Mouse (Mus musculus) hindbrain, embryonic 13.5 days (tissue): ENCODE results near the gene Fitm2. TPM values are rescaled to one million over a fixed set of nuclear protein-coding genes. Genes with fewer than 3 reads are reported as not detected.
"Not testable (repeated sequence)": the region's sequence is repeated elsewhere in the genome, so short reads cannot be mapped to it uniquely, and the experiment has no call there.

Experiments
- ATAC-seq: fragments of 200-750 bp; cut with Nextera tagmentation; 2 replicates; pipeline ENCODE4 v1.8.0; 2017; ENCODE audit warnings: moderate TSS enrichment; ENCODE audit not compliant: low FRiP score
- H3K27ac ChIP-seq: fragments of 300-500 bp; sonication (generic); 2 replicates; pipeline ENCODE4 v1.5.1; 2015; ENCODE audit warnings: inconsistent platforms, mild to moderate bottlenecking, moderate library complexity
- H3K27me3 ChIP-seq: fragments of 300-500 bp; sonication (generic); 2 replicates; pipeline ENCODE4 v1.6.1; 2015; ENCODE audit warnings: mild to moderate bottlenecking, inconsistent platforms
- H3K36me3 ChIP-seq: fragments of 300-500 bp; sonication (generic); 2 replicates; pipeline ENCODE4 v1.6.1; 2015; ENCODE audit warnings: mild to moderate bottlenecking, inconsistent platforms
- H3K4me1 ChIP-seq: fragments of 300-500 bp; sonication (generic); replicated peaks from 2 replicates; pipeline ENCODE4 v1.6.1; 2015; ENCODE audit warnings: inconsistent platforms
- H3K4me2 ChIP-seq: fragments of 300-500 bp; sonication (generic); 2 replicates; pipeline ENCODE4 v1.6.1; 2015; ENCODE audit warnings: inconsistent platforms, mild to moderate bottlenecking, moderate library complexity
- H3K4me3 ChIP-seq: fragments of 300-500 bp; sonication (generic); 2 replicates; pipeline ENCODE4 v1.5.1; 2015; ENCODE audit warnings: mild to moderate bottlenecking, inconsistent platforms
- H3K9ac ChIP-seq: fragments of 300-500 bp; sonication (generic); 2 replicates; pipeline ENCODE4 v1.6.1; 2015; ENCODE audit warnings: mild to moderate bottlenecking, inconsistent platforms
- H3K9me3 ChIP-seq: fragments of 300-500 bp; sonication (generic); 2 replicates; pipeline ENCODE4 v1.6.1; 2016; ENCODE audit warnings: inconsistent platforms
- WGBS: fragments of 180-500 bp; shearing (Covaris S2); methylation state at CpG from one replicate; pipeline ENCODE4 v1.1.7; 2015; 5-methylcytosine and 5-hydroxymethylcytosine counted together
- polyA plus RNA-seq: library from polyadenylated mRNA; unstranded; fragments of >200 nt; fragmentation: Nextera tagmentation; extraction: Ambion mirVana; gene quantifications from 2 replicates; pipeline ENCODE4 v1.2.1, GENCODE M21; 2015

Gene Fitm2
- polyA plus RNA-seq, 1 experiment from 2014 or later: 14.1 TPM

GRCm38 (mm10) chr2:163462386-163462785 lies 10.0 kb downstream of the Fitm2 start:
- Histone ChIP-seq H3K27me3 (0 out of 2 replicates have a peak, but pooled peaks cover 9% of the 10 kb centered on the region), H3K9me3 (no peaks in the 10 kb centered on the region), H3K4me1 (peaks cover 14% of the 10 kb centered on the region), H3K36me3 (peaks cover 20% of the 10 kb centered on the region), H3K4me2 (no peak overlapping the region), H3K4me3 (no peak overlapping the region), H3K9ac (no peak overlapping the region), H3K27ac (no peak overlapping the region)
- no peak for ATAC-seq
- WGBS: 86% methylated on average over 5 of the region's 5 CpGs

- WGBS: 95% methylated on average over 9 of the region's 9 CpGs
- not testable (repeated sequence) for H3K9ac ChIP-seq, H3K27me3 ChIP-seq, H3K9me3 ChIP-seq, H3K4me2 ChIP-seq, ATAC-seq, H3K4me3 ChIP-seq, H3K27ac ChIP-seq
- peaks cover 13% of the 10 kb centered on the region for H3K36me3 ChIP-seq
- peaks cover 14% of the 10 kb centered on the region for H3K4me1 ChIP-seq
These were observed 11.1 kb downstream of the Fitm2 start for GRCm38 (mm10) chr2:163461307-163461706.

- H3K4me1 ChIP-seq: peaks cover 14% of the 10 kb centered on the region
- no peak for ATAC-seq
- no peak overlapping the region for H3K9ac ChIP-seq
- H3K9me3 ChIP-seq: no peaks in the 10 kb centered on the region
- WGBS: 92% methylated on average over 8 of the region's 8 CpGs
- no peak overlapping the region for H3K4me2 ChIP-seq
- no peak overlapping the region for H3K4me3 ChIP-seq
- H3K27me3 ChIP-seq: 0 out of 2 replicates have a peak, but pooled peaks cover 9% of the 10 kb centered on the region
- H3K36me3 ChIP-seq: peaks cover 10% of the 10 kb centered on the region
- H3K27ac ChIP-seq: no peak overlapping the region
These were observed 11.8 kb downstream of the Fitm2 start for GRCm38 (mm10) chr2:163460622-163461021.

- peak overlapping the region; percentile 29 for H3K4me2 ChIP-seq
- ATAC-seq: peak; percentile 47
- 0 out of 2 replicates have a peak overlapping the region, but pooled peaks have one; percentile 39 for H3K9ac ChIP-seq
- H3K27ac ChIP-seq: peak overlapping the region; percentile 46
- 32% methylated on average over 10 of the region's 10 CpGs for WGBS
- H3K27me3 ChIP-seq: 0 out of 2 replicates have a peak, but pooled peaks cover 9% of the 10 kb centered on the region
- H3K4me3 ChIP-seq: no peak overlapping the region
- H3K36me3 ChIP-seq: peaks cover 15% of the 10 kb centered on the region
- H3K4me1 ChIP-seq: peaks cover 14% of the 10 kb centered on the region
- H3K9me3 ChIP-seq: no peaks in the 10 kb centered on the region
These were observed 13.0 kb downstream of the Fitm2 start for GRCm38 (mm10) chr2:163459380-163459779.

- peaks cover 14% of the 10 kb centered on the region for H3K4me1 ChIP-seq
- H3K4me3 ChIP-seq: no peak overlapping the region
- H3K4me2 ChIP-seq: peak overlapping the region; percentile 29
- ATAC-seq: 0 out of 2 replicates have a peak, but pooled peaks have one; percentile 28
- H3K9me3 ChIP-seq: no peaks in the 10 kb centered on the region
- H3K27me3 ChIP-seq: 0 out of 2 replicates have a peak, but pooled peaks cover 9% of the 10 kb centered on the region
- peak overlapping the region; percentile 46 for H3K27ac ChIP-seq
- H3K9ac ChIP-seq: 0 out of 2 replicates have a peak overlapping the region, but pooled peaks have one; percentile 39
- H3K36me3 ChIP-seq: peaks cover 22% of the 10 kb centered on the region
- 59% methylated on average over 27 of the region's 27 CpGs for WGBS
These were observed 13.7 kb downstream of the Fitm2 start for GRCm38 (mm10) chr2:163458539-163459265.

GRCm38 (mm10) chr2:163453378-163453777 lies 19.1 kb downstream of the Fitm2 start:
- H3K27me3 ChIP-seq: 0 out of 2 replicates have a peak, but pooled peaks cover 7% of the 10 kb centered on the region
- WGBS: 90% methylated on average over 13 of the region's 13 CpGs
- no peak overlapping the region for H3K4me2 ChIP-seq
- no peaks in the 10 kb centered on the region for H3K9me3 ChIP-seq
- H3K4me3 ChIP-seq: no peak overlapping the region
- H3K9ac ChIP-seq: no peak overlapping the region
- H3K36me3 ChIP-seq: peaks cover 72% of the 10 kb centered on the region
- ATAC-seq: no peak
- peaks cover 6% of the 10 kb centered on the region; the same call in 1 of the 2 replicates for H3K4me1 ChIP-seq
- H3K27ac ChIP-seq: no peak overlapping the region

- Histone ChIP-seq H3K9me3 (no peaks in the 10 kb centered on the region), H3K36me3 (peaks cover 78% of the 10 kb centered on the region), H3K27me3 (0 out of 2 replicates have a peak, but pooled peaks cover 3% of the 10 kb centered on the region), H3K9ac (no peak overlapping the region), H3K27ac (no peak overlapping the region), H3K4me2 (no peak overlapping the region), H3K4me3 (no peak overlapping the region), H3K4me1 (0 out of 2 replicates have a peak, but pooled peaks cover 6% of the 10 kb centered on the region)
- ATAC-seq: no peak
- 93% methylated on average over 6 of the region's 6 CpGs for WGBS
These were observed 19.7 kb downstream of the Fitm2 start for GRCm38 (mm10) chr2:163452738-163453137.

- no peak overlapping the region for H3K4me3 ChIP-seq
- H3K27ac ChIP-seq: no peak overlapping the region
- no peak overlapping the region for H3K9ac ChIP-seq
- no peaks in the 10 kb centered on the region for H3K9me3 ChIP-seq
- no peaks in the 10 kb centered on the region for H3K27me3 ChIP-seq
- H3K4me1 ChIP-seq: 0 out of 2 replicates have a peak, but pooled peaks cover 6% of the 10 kb centered on the region
- ATAC-seq: peak; percentile 54; the same call in 1 of the 2 replicates
- WGBS: 73% methylated on average over 6 of the region's 6 CpGs
- H3K36me3 ChIP-seq: peaks cover 97% of the 10 kb centered on the region
- no peak overlapping the region for H3K4me2 ChIP-seq
These were observed 21.6 kb downstream of the Fitm2 start for GRCm38 (mm10) chr2:163450668-163451295.

- Histone ChIP-seq H3K27me3 (no peaks in the 10 kb centered on the region), H3K27ac (no peak overlapping the region), H3K36me3 (peaks cover 89% of the 10 kb centered on the region), H3K4me3 (no peak overlapping the region), H3K4me2 (no peak overlapping the region), H3K4me1 (peaks cover 9% of the 10 kb centered on the region), H3K9ac (no peak overlapping the region), H3K9me3 (no peaks in the 10 kb centered on the region)
- no peak for ATAC-seq
- 70% methylated on average over 3 of the region's 3 CpGs for WGBS
These were observed 23.2 kb downstream of the Fitm2 start for GRCm38 (mm10) chr2:163449276-163449675.

- Histone ChIP-seq H3K27ac (no peak overlapping the region), H3K4me1 (peaks cover 24% of the 10 kb centered on the region), H3K27me3 (no peaks in the 10 kb centered on the region), H3K9ac (no peak overlapping the region), H3K9me3 (no peaks in the 10 kb centered on the region), H3K4me2 (no peak overlapping the region), H3K36me3 (peaks cover 76% of the 10 kb centered on the region), H3K4me3 (no peak overlapping the region)
- WGBS: 79% methylated on average over 12 of the region's 12 CpGs
- no peak for ATAC-seq
These were observed 25.1 kb downstream of the Fitm2 start for GRCm38 (mm10) chr2:163447375-163447774.

- no peak overlapping the region for H3K4me2 ChIP-seq
- no peak overlapping the region for H3K27ac ChIP-seq
- no peak overlapping the region for H3K4me3 ChIP-seq
- no peaks in the 10 kb centered on the region for H3K9me3 ChIP-seq
- 74% methylated on average over 7 of the region's 7 CpGs for WGBS
- H3K9ac ChIP-seq: no peak overlapping the region
- peaks cover 50% of the 10 kb centered on the region for H3K4me1 ChIP-seq
- no peaks in the 10 kb centered on the region for H3K27me3 ChIP-seq
- no peak for ATAC-seq
- peaks cover 55% of the 10 kb centered on the region for H3K36me3 ChIP-seq
These were observed 28.4 kb downstream of the Fitm2 start for GRCm38 (mm10) chr2:163444017-163444416.

- no peak for ATAC-seq
- H3K9me3 ChIP-seq: no peaks in the 10 kb centered on the region
- H3K4me2 ChIP-seq: no peak overlapping the region
- 64% methylated on average over 6 of the region's 6 CpGs for WGBS
- no peaks in the 10 kb centered on the region for H3K27me3 ChIP-seq
- H3K36me3 ChIP-seq: peaks cover 50% of the 10 kb centered on the region
- no peak overlapping the region for H3K9ac ChIP-seq
- H3K4me3 ChIP-seq: no peak overlapping the region
- peaks cover 50% of the 10 kb centered on the region for H3K4me1 ChIP-seq
- no peak overlapping the region for H3K27ac ChIP-seq
These were observed 28.9 kb downstream of the Fitm2 start for GRCm38 (mm10) chr2:163443543-163443942.
